Mouse (Mus musculus) olfactory bulb, adult 2 months (tissue): ENCODE results near the gene Apopt1.

ENCODE experiments used
- CTCF ChIP-seq: fragments of 200-500 bp; IDR thresholded peaks from 2 replicates; pipeline ENCODE4 v1.5.1; 2012; ENCODE audit warnings: low read depth, mild to moderate bottlenecking, low read length, moderate library complexity; ENCODE audit not compliant: insufficient read depth
- POLR2A ChIP-seq: fragments of 200-500 bp; IDR thresholded peaks from 2 replicates; pipeline ENCODE4 v1.6.1; 2012; ENCODE audit warnings: mild to moderate bottlenecking, low read depth, low read length, moderate library complexity; ENCODE audit not compliant: insufficient read depth

GRCm38 (mm10) chr12:111670976-111671375 is 42.1 kb upstream of the Apopt1 start:
- TF ChIP-seq CTCF (no peak), POLR2A (no peak)
